Mouse (Mus musculus): ENCODE measurements around the gene Eif2b3. TPM values are rescaled to one million over a fixed set of nuclear protein-coding genes. Genes with fewer than 3 reads are reported as not detected.

Gene Eif2b3
- 2.9 and 3.8 TPM in 2 replicates for total RNA-seq (2023)

DNA sequence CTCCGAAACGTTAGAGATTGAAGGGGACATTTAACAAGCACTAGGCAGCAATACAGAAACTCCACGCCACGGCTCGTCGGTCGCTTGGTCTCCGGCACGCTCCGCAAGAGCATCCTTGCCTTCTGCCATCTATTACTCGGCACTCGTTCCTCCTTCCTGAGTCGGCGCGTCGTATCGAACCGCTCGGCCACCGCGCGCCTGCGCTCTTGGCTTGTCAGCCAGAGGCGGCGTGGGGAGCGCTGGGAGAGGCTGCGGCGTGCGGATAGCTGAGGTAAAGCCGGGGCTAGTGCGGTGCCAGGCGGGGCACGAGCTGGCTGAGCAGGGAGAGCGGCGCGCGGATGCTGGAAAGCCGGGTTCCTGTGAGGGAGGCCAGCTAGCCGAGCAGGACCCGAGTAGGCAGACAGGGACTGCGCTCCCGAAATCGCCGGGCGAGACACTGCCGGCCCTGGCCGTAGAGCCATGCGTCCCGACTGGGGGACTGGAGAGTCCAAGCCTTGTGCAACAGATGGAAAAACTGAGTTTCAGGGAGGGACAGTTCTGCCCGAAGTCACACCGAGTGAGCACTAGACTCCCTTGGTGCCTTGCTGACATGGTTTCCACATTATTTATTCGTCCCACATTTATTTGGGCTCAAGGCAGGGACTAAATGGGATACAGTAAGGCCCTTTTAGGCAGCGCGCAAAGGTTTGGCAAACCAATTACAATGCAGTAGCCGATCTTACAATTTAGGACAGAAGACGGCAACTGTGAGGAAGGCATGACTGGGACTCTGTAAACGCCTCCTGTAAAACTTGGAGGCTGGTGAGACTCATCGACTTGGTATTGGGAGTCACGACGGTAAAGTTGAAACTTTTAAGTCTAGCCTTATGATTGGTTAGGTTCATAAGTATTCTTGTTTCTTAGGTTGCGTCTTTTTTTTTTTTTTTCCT, at the start of gene Eif2b3:
Eif2b3 (plus strand) TSS at position 197 of the 929 bp plus-strand sequence.

DNA sequence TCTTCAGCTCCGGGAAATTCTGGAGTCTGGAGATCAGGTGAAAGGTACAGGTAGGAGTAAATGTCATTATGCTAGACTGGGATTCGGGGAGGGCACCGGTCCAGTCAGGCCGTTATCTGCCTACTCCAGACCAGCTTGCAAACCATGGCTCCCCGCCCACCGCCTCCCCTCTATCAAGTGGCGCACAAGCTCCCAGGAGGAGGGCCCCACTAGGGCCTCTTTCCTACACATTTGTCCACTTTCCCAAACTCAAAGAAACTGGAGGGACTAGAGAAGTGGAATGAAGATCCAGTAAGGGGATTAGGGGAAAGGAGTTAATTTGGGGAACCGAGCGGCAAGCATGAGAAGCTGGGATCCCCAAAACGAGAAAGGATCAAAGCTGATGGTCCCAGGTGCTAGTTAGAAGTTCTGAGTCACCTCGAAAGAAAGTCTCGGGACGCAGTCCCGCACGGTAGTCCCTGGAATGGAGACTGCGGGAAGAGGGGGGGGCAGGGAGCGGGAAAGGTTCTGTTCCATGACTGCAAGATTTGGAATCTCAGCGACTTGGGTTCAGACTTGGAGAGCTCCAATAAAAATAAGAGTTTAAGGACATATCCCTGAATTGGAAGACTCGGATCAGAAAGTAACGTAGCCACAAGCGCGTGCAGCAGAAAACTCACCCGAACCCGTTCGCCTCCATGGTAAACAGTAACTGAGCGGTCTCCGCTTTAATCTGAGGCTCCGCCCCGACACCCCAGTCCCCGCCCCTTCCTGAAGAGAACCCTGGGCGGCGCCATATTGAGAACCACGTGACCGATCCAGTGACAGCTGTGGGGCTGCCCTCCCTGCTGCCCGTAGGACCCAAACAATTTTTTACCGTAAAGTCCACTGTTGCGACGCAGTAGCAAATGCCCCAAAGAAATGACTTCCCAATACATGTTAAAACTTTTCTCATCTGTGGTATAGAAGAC, 25.3 kb upstream of the Eif2b3 start, which contains the start of gene Urod:
Urod (minus strand) TSS at position 742 of the 950 bp plus-strand sequence.

GRCm38 (mm10) chr4:116995131-116995797, 23.9 kb upstream of the Eif2b3 start, which contains the start of gene Hectd3:
TSS of gene Hectd3 (plus strand) at chr4:116995317.

GRCm38 (mm10) chr4:117095551-117096452, 76.6 kb downstream of the Eif2b3 start, which contains the start of gene Ptch2:
TSS of gene Ptch2 (plus strand) at chr4:117096075.

GRCm38 (mm10) chr4:117125348-117125909, 106.2 kb downstream of the Eif2b3 start, which contains the start of gene Btbd19:
TSS of gene Btbd19 (minus strand) at chr4:117125725.

DNA sequence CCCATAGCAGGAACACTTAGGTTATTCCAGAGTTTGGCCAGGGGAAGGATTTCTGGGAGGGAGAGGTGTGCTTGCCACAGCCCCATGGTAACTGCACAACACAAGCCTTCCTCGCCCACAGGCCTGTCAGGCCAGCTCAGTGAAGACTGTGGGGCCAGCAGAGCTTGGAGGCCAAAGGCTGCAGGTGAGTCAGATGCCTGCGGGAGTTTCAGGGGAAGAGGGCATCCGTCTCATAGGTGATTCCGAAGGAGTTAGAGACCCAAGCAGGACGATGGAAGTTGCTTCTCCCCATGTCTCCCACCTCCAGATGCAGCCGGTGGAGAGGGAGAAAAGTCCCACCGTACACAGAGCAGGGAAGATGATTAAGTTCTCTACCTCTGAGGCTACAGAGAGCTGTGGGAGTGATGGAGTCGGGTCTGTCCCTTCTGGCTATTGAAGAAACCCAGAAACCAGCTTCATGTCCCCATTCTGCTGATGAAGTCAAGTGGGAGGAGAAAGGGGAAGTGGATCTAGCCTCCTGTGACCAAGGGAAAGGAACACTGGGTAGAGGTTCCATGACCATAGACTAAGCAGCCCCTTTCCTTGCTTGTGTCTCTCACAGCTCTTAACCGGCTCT, 107.6 kb downstream of the Eif2b3 start, which contains the start of gene Tctex1d4:
Tctex1d4 (plus strand) TSS at position 120 of the 616 bp plus-strand sequence.

GRCm38 (mm10) chr4:117133817-117134600, 114.8 kb downstream of the Eif2b3 start, which contains the start of gene Plk3:
TSS of gene Plk3 (minus strand) at chr4:117133963.

Other genes starting within 250 kb of the Eif2b3 start
- gene Toe1, start 211.8 kb upstream of the Eif2b3 start, total RNA-seq (2023), result 11.6 and 16.3 TPM in 2 replicates
- gene Mutyh, start 211.7 kb upstream of the Eif2b3 start, total RNA-seq (2023), result 4.5 and 8.2 TPM in 2 replicates
- gene Hpdl, start 197.7 kb upstream of the Eif2b3 start, total RNA-seq (2023), result not detected in 2 replicates
- gene Zswim5, start 142.0 kb upstream of the Eif2b3 start, total RNA-seq (2023), result not detected in 2 replicates
- 30.5 and 44.3 TPM in 2 replicates for gene Urod, start 25.0 kb upstream of the Eif2b3 start, total RNA-seq (2023)
- gene Hectd3, start 24.1 kb upstream of the Eif2b3 start, total RNA-seq (2023), result 28.2 and 42.0 TPM in 2 replicates
- gene Ptch2, start 76.7 kb downstream of the Eif2b3 start, total RNA-seq (2023), result 2.7 and 6.0 TPM in 2 replicates
- gene Btbd19, start 106.3 kb downstream of the Eif2b3 start, total RNA-seq (2023), result 31.9 and 50.6 TPM in 2 replicates
- 0.69 and 1.1 TPM in 2 replicates for gene Tctex1d4, start 107.4 kb downstream of the Eif2b3 start, total RNA-seq (2023)
- gene Plk3, start 114.6 kb downstream of the Eif2b3 start, total RNA-seq (2023), result 385 and 528 TPM in 2 replicates
- 525 and 591 TPM in 2 replicates for gene Rps8, start 136.8 kb downstream of the Eif2b3 start, total RNA-seq (2023)
- gene Kif2c, start 163.2 kb downstream of the Eif2b3 start, total RNA-seq (2023), result 15.8 and 17.1 TPM in 2 replicates
- 0.45 and 1.5 TPM in 2 replicates for gene Tmem53, start 232.5 kb downstream of the Eif2b3 start, total RNA-seq (2023)
- not detected in 2 replicates for gene Armh1, start 232.7 kb downstream of the Eif2b3 start, total RNA-seq (2023)